Mouse (Mus musculus): ENCODE measurements around the gene Yrdc. TPM values are rescaled to one million over a fixed set of nuclear protein-coding genes. Genes with fewer than 3 reads are reported as not detected.

The Yrdc gene
- polyA plus RNA-seq, 1 experiment from 2014 or later, result 56.5 TPM

GRCm38 (mm10) chr4:124860446-124860845 is 10.0 kb downstream of the Yrdc start:
- Histone ChIP-seq H3K4me2 (replicated peaks) (peak overlapping the region; percentile 73), H3K27me3 (replicated peaks) (no peaks in the 10 kb centered on the region; the same call in 1 of the 2 replicates), H3K27ac (no peak overlapping the region), H3K9me3 (no peaks in the 10 kb centered on the region), H3K4me3 (no peak overlapping the region), H3K36me3 (peaks cover 25% of the 10 kb centered on the region), H3K9ac (no peak overlapping the region), H3K4me1 (peaks cover 23% of the 10 kb centered on the region; the same call in 1 of the 2 replicates)
- ATAC-seq (ENCODE audit: low FRiP score, low read depth), result no peak
- WGBS, result 17% methylated on average over 7 of the region's 7 CpGs

- Histone ChIP-seq H3K27ac (peak within 1 kb of the TSS; percentile 42; the same call in 1 of the 2 replicates), H3K4me1 (peaks cover 23% of the 10 kb centered on the region; the same call in 1 of the 2 replicates), H3K36me3 (peaks cover 14% of the 10 kb centered on the region), H3K9ac (peak within 1 kb of the TSS; percentile 85), H3K27me3 (replicated peaks) (no peaks in the 10 kb centered on the region; the same call in 1 of the 2 replicates), H3K4me2 (replicated peaks) (peak within 1 kb of the TSS; percentile 73), H3K4me3 (peak within 1 kb of the TSS; percentile 69), H3K9me3 (no peaks in the 10 kb centered on the region)
- peak; percentile 51 for ATAC-seq (ENCODE audit: low FRiP score, low read depth)
- 2% methylated on average over 74 of the region's 77 CpGs for WGBS
These were observed 11.1 kb downstream of the Yrdc start, which contains the start of gene Maneal for GRCm38 (mm10) chr4:124861283-124862188. Gene Maneal (minus strand): TSS chr4:124862171.

GRCm38 (mm10) chr4:124872719-124873118 is 22.2 kb downstream of the Yrdc start:
- ATAC-seq (ENCODE audit: low FRiP score, low read depth), result no peak

GRCm38 (mm10) chr4:124880599-124880998 is 30.1 kb downstream of the Yrdc start, which contains the start of gene Epha10:
Gene Epha10 (plus strand): TSS chr4:124880899.
- WGBS, result 2% methylated on average over 11 of the region's 11 CpGs
- Histone ChIP-seq H3K36me3 (no peaks in the 10 kb centered on the region), H3K27me3 (replicated peaks) (peaks cover 46% of the 10 kb centered on the region), H3K4me2 (replicated peaks) (peak within 1 kb of the TSS; percentile 71), H3K4me3 (peak within 1 kb of the TSS; percentile 49), H3K9ac (peak within 1 kb of the TSS; percentile 55), H3K27ac (peak within 1 kb of the TSS; percentile 53; the same call in 1 of the 2 replicates), H3K4me1 (peaks cover 21% of the 10 kb centered on the region), H3K9me3 (no peaks in the 10 kb centered on the region; the same call in 1 of the 2 replicates)
- ATAC-seq (ENCODE audit: low FRiP score, low read depth), result no peak

More at GRCm38 (mm10) chr4:124872719-124873118, 22.2 kb downstream of the Yrdc start:
- 91% methylated on average over 1 of the region's 1 CpGs for WGBS
- H3K4me2 ChIP-seq (replicated peaks), result no peak overlapping the region
- H3K27me3 ChIP-seq (replicated peaks), result no peaks in the 10 kb centered on the region
- no peak overlapping the region for H3K4me3 ChIP-seq
- no peak overlapping the region for H3K9ac ChIP-seq
- no peaks in the 10 kb centered on the region for H3K4me1 ChIP-seq
- H3K9me3 ChIP-seq, result no peaks in the 10 kb centered on the region
- H3K36me3 ChIP-seq, result no peaks in the 10 kb centered on the region
- H3K27ac ChIP-seq, result no peak overlapping the region

GRCm38 (mm10) chr4:124881341-124881908 is 30.9 kb downstream of the Yrdc start:
- peaks cover 53% of the 10 kb centered on the region for H3K27me3 ChIP-seq (replicated peaks)
- under 1% methylated on average over 37 of the region's 37 CpGs for WGBS
- no peaks in the 10 kb centered on the region for H3K36me3 ChIP-seq
- H3K4me3 ChIP-seq, result peak overlapping the region; percentile 49
- H3K4me2 ChIP-seq (replicated peaks), result peak overlapping the region; percentile 71
- H3K9me3 ChIP-seq, result no peaks in the 10 kb centered on the region; the same call in 1 of the 2 replicates
- H3K4me1 ChIP-seq, result peaks cover 21% of the 10 kb centered on the region
- peak overlapping the region; percentile 53; the same call in 1 of the 2 replicates for H3K27ac ChIP-seq
- peak overlapping the region; percentile 55 for H3K9ac ChIP-seq
- peak; percentile 97 for ATAC-seq (ENCODE audit: low FRiP score, low read depth)

- H3K4me3 ChIP-seq, result peak overlapping the region; percentile 49
- no peak overlapping the region for H3K27ac ChIP-seq
- no peaks in the 10 kb centered on the region for H3K36me3 ChIP-seq
- no peaks in the 10 kb centered on the region; the same call in 1 of the 2 replicates for H3K9me3 ChIP-seq
- ATAC-seq (ENCODE audit: low FRiP score, low read depth), result peak; percentile 43
- peaks cover 55% of the 10 kb centered on the region for H3K27me3 ChIP-seq (replicated peaks)
- H3K9ac ChIP-seq, result peak overlapping the region; percentile 55
- 1% methylated on average over 37 of the region's 37 CpGs for WGBS
- H3K4me1 ChIP-seq, result peaks cover 21% of the 10 kb centered on the region
- peak overlapping the region; percentile 71 for H3K4me2 ChIP-seq (replicated peaks)
These were observed 31.8 kb downstream of the Yrdc start for GRCm38 (mm10) chr4:124882151-124882729.

- no peak overlapping the region for H3K9ac ChIP-seq
- 70% methylated on average over 7 of the region's 7 CpGs for WGBS
- H3K4me1 ChIP-seq, result no peaks in the 10 kb centered on the region
- no peaks in the 10 kb centered on the region for H3K36me3 ChIP-seq
- H3K4me3 ChIP-seq, result no peak overlapping the region
- H3K4me2 ChIP-seq (replicated peaks), result no peak overlapping the region
- no peaks in the 10 kb centered on the region for H3K9me3 ChIP-seq
- peaks cover 44% of the 10 kb centered on the region for H3K27me3 ChIP-seq (replicated peaks)
- no peak overlapping the region for H3K27ac ChIP-seq
- no peak for ATAC-seq (ENCODE audit: low FRiP score, low read depth)
These were observed 38.2 kb downstream of the Yrdc start for GRCm38 (mm10) chr4:124888702-124889101.

- H3K4me2 ChIP-seq (replicated peaks), result no peak overlapping the region
- WGBS, result 88% methylated on average over 2 of the region's 2 CpGs
- H3K36me3 ChIP-seq, result no peaks in the 10 kb centered on the region
- H3K4me1 ChIP-seq, result peaks cover 9% of the 10 kb centered on the region
- peaks cover 47% of the 10 kb centered on the region for H3K27me3 ChIP-seq (replicated peaks)
- H3K27ac ChIP-seq, result no peak overlapping the region
- no peak overlapping the region for H3K4me3 ChIP-seq
- H3K9ac ChIP-seq, result no peak overlapping the region
- no peaks in the 10 kb centered on the region for H3K9me3 ChIP-seq
- no peak for ATAC-seq (ENCODE audit: low FRiP score, low read depth)
These were observed 39.5 kb downstream of the Yrdc start for GRCm38 (mm10) chr4:124889935-124890334.

- H3K9ac ChIP-seq, result no peak overlapping the region
- 66% methylated on average over 5 of the region's 5 CpGs for WGBS
- ATAC-seq (ENCODE audit: low FRiP score, low read depth), result no peak
- H3K4me2 ChIP-seq (replicated peaks), result no peak overlapping the region
- H3K4me3 ChIP-seq, result no peak overlapping the region
- H3K36me3 ChIP-seq, result no peaks in the 10 kb centered on the region
- peaks cover 13% of the 10 kb centered on the region for H3K4me1 ChIP-seq
- peaks cover 50% of the 10 kb centered on the region for H3K27me3 ChIP-seq (replicated peaks)
- no peak overlapping the region for H3K27ac ChIP-seq
- H3K9me3 ChIP-seq, result no peaks in the 10 kb centered on the region
These were observed 40.4 kb downstream of the Yrdc start for GRCm38 (mm10) chr4:124890831-124891230.

- Histone ChIP-seq H3K4me1 (peaks cover 19% of the 10 kb centered on the region), H3K4me2 (replicated peaks) (peak overlapping the region; percentile 73), H3K27ac (no peak overlapping the region), H3K36me3 (no peaks in the 10 kb centered on the region), H3K27me3 (replicated peaks) (peaks cover 51% of the 10 kb centered on the region), H3K9ac (no peak overlapping the region), H3K9me3 (no peaks in the 10 kb centered on the region), H3K4me3 (no peak overlapping the region)
- WGBS, result 22% methylated on average over 6 of the region's 6 CpGs
- no peak for ATAC-seq (ENCODE audit: low FRiP score, low read depth)
These were observed 43.3 kb downstream of the Yrdc start for GRCm38 (mm10) chr4:124893769-124894168.

- WGBS, result 1% methylated on average over 83 of the region's 83 CpGs
These were observed 44.3 kb downstream of the Yrdc start for GRCm38 (mm10) chr4:124894508-124895428.

More at GRCm38 (mm10) chr4:124894508-124895428, 44.3 kb downstream of the Yrdc start:
- peak overlapping the region; percentile 73 for H3K4me2 ChIP-seq (replicated peaks)
- H3K36me3 ChIP-seq, result no peaks in the 10 kb centered on the region
- H3K4me3 ChIP-seq, result peak overlapping the region; percentile 42
- peaks cover 54% of the 10 kb centered on the region for H3K27me3 ChIP-seq (replicated peaks)
- peak overlapping the region; percentile 48 for H3K9ac ChIP-seq
- no peak overlapping the region for H3K27ac ChIP-seq
- ATAC-seq (ENCODE audit: low FRiP score, low read depth), result peak; percentile 67
- peaks cover 23% of the 10 kb centered on the region for H3K4me1 ChIP-seq
- no peaks in the 10 kb centered on the region for H3K9me3 ChIP-seq
